Mouse (Mus musculus) heart, postnatal 0 days (tissue): ENCODE measurements at regions not wholly inside any gene's neighbourhood (a gene's known extent, or its start where the extent isn't known, plus 50 kb on each side); places are given as distances from the start of the nearest gene placed in this dataset.

ENCODE experiments used
- CTCF ChIP-seq: IDR thresholded peaks from 2 replicates; pipeline ENCODE4 v1.5.1; 2016; ENCODE audit warnings: antibody characterized with exemption, control low read depth, low read depth
- EP300 ChIP-seq: IDR thresholded peaks from 2 replicates; pipeline ENCODE4 v1.6.1; 2016; ENCODE audit warnings: antibody characterized with exemption, low read depth

DNA sequence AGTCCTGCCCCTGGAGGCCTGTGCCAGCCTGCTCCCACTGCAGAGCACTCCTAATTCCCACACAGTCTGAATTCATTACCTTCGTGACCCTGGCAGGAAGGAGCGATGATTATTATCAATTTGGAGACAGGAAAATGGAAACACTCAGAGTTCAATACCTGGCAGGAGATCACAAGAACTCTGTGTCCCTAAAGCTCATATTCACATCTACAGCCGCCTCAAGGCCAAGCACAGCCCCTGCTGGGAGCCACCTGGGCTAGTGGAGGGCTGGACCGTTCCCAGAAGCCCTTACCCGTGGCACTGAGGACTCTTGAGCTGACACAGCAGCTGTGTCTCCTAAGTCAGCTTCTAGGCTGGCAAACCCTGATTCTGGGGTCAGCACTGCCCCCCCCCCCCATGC is 124.8 kb upstream of the Sdk2 start:
- TF ChIP-seq CTCF (no peak), EP300 (no peak)
